Mouse (Mus musculus): ENCODE data around the gene Cldn9. TPM values are rescaled to one million over a fixed set of nuclear protein-coding genes. Genes with fewer than 3 reads are reported as not detected.

Cldn9 gene
- 1.4 TPM in 2 replicates for polyA plus RNA-seq (2015; fragmentation: Nextera tagmentation; extraction: Ambion mirVana)

DNA sequence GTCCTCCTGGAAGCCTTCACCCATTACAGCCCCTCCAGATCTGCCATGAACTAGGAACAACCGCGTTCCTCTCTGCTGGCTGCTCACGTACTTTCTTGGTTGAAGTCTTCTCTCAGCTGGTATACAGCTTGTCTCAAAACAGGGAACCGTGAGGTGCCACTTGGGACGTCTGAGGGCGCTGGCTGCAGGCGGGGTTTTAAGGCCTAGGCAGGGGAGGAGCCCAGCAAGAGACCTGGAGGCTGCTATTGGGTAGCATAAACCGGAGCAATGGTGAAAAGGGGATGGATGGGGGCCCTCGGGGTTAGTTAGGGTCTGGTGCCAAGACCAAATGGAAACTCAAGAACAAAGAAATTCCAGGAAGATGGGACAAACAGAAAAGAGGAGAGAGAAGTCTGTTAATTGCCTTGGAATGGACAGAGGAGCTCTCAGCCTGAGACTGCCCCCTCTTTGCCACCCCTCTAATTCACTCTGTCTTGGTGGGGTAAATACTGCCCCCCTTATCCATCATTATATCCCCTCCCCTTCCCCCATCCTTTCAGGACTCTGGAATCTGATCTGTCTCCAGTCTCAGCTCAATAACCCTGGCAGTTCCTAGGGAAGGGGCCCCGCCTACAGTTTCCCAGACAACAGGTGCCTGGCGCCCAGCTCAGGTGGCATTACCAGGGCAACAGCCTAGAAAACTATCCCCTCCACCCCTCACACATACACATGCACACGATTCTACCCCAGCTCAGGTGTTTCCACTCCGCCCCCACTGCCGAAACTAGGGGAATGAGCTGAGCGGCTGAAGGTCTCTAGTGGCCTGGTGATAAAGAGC lies at the start of gene Cldn9:
Gene Cldn9 (minus strand): TSS at position 171 of the 817 bp plus-strand sequence.
- ATAC-seq: no peak
- H3K4me1 ChIP-seq (replicated peaks; ENCODE audit: control insufficient read depth, insufficient read depth, low read length): peaks cover 9% of the 10 kb centered on the region
- 14% methylated on average over 15 of the region's 15 CpGs for WGBS
- no peak within 1 kb of the TSS for H3K4me2 ChIP-seq (ENCODE audit: low read length)
- H3K9me3 ChIP-seq (ENCODE audit: control insufficient read depth, low read length): no peaks in the 10 kb centered on the region
- H3K4me3 ChIP-seq (replicated peaks; ENCODE audit: low read length): no peak within 1 kb of the TSS
- no peaks in the 10 kb centered on the region for H3K36me3 ChIP-seq (ENCODE audit: control insufficient read depth, insufficient read depth)
- H3K27ac ChIP-seq (ENCODE audit: low read length): no peak within 1 kb of the TSS
- H3K9ac ChIP-seq (replicated peaks; ENCODE audit: low read depth, low read length): no peak within 1 kb of the TSS
- peaks cover 26% of the 10 kb centered on the region for H3K27me3 ChIP-seq (replicated peaks; ENCODE audit: control insufficient read depth, insufficient read depth, low read length)

- H3K27ac ChIP-seq (ENCODE audit: low read length): no peak overlapping the region
- H3K9me3 ChIP-seq (ENCODE audit: control insufficient read depth, low read length): no peaks in the 10 kb centered on the region
- H3K9ac ChIP-seq (replicated peaks; ENCODE audit: low read depth, low read length): no peak overlapping the region
- H3K4me1 ChIP-seq (replicated peaks; ENCODE audit: control insufficient read depth, insufficient read depth, low read length): peaks cover 6% of the 10 kb centered on the region; the same call in 1 of the 2 replicates
- H3K4me2 ChIP-seq (ENCODE audit: low read length): no peak overlapping the region
- 52% methylated on average over 1 of the region's 1 CpGs for WGBS
- no peak for ATAC-seq
- no peak overlapping the region for H3K4me3 ChIP-seq (replicated peaks; ENCODE audit: low read length)
- H3K27me3 ChIP-seq (replicated peaks; ENCODE audit: control insufficient read depth, insufficient read depth, low read length): no peaks in the 10 kb centered on the region
- H3K36me3 ChIP-seq (ENCODE audit: control insufficient read depth, insufficient read depth): no peaks in the 10 kb centered on the region
Observed at GRCm38 (mm10) chr17:23730441-23730840, 46.6 kb upstream of the Cldn9 start.

- Histone ChIP-seq H3K27me3 (replicated peaks; ENCODE audit: control insufficient read depth, insufficient read depth, low read length) (no peaks in the 10 kb centered on the region), H3K4me3 (replicated peaks; ENCODE audit: low read length) (peak overlapping the region; percentile 65), H3K27ac (ENCODE audit: low read length) (peak overlapping the region; percentile 34; the same call in 1 of the 2 replicates), H3K36me3 (ENCODE audit: control insufficient read depth, insufficient read depth) (no peaks in the 10 kb centered on the region), H3K4me2 (ENCODE audit: low read length) (peak overlapping the region; percentile 82), H3K9ac (replicated peaks; ENCODE audit: low read depth, low read length) (peak overlapping the region; percentile 55), H3K9me3 (ENCODE audit: control insufficient read depth, low read length) (no peaks in the 10 kb centered on the region), H3K4me1 (replicated peaks; ENCODE audit: control insufficient read depth, insufficient read depth, low read length) (peaks cover 6% of the 10 kb centered on the region; the same call in 1 of the 2 replicates)
- 1% methylated on average over 20 of the region's 20 CpGs for WGBS
- ATAC-seq: peak; percentile 78
Observed at GRCm38 (mm10) chr17:23726758-23727142, 42.9 kb upstream of the Cldn9 start.

- Histone ChIP-seq H3K4me1 (replicated peaks; ENCODE audit: control insufficient read depth, insufficient read depth, low read length) (peaks cover 6% of the 10 kb centered on the region; the same call in 1 of the 2 replicates), H3K27me3 (replicated peaks; ENCODE audit: control insufficient read depth, insufficient read depth, low read length) (no peaks in the 10 kb centered on the region), H3K27ac (ENCODE audit: low read length) (peak within 1 kb of the TSS; percentile 34; the same call in 1 of the 2 replicates), H3K4me3 (replicated peaks; ENCODE audit: low read length) (peak within 1 kb of the TSS; percentile 65), H3K9ac (replicated peaks; ENCODE audit: low read depth, low read length) (peak within 1 kb of the TSS; percentile 55), H3K36me3 (ENCODE audit: control insufficient read depth, insufficient read depth) (no peaks in the 10 kb centered on the region), H3K4me2 (ENCODE audit: low read length) (peak within 1 kb of the TSS; percentile 82), H3K9me3 (ENCODE audit: control insufficient read depth, low read length) (no peaks in the 10 kb centered on the region)
- WGBS: 1% methylated on average over 68 of the region's 73 CpGs
- ATAC-seq: peak; percentile 96
Observed at GRCm38 (mm10) chr17:23725999-23726757, 42.4 kb upstream of the Cldn9 start, which contains the start of gene Pkmyt1. Gene Pkmyt1, plus strand, starts transcription at chr17:23726336.

GRCm38 (mm10) chr17:23725477-23725876 lies 41.7 kb upstream of the Cldn9 start:
- no peak overlapping the region for H3K27ac ChIP-seq (ENCODE audit: low read length)
- ATAC-seq: no peak

GRCm38 (mm10) chr17:23722376-23723125 lies 38.7 kb upstream of the Cldn9 start, which contains the start of gene 1520401A03Rik:
Gene 1520401A03Rik, minus strand, starts transcription at chr17:23722783.
- Histone ChIP-seq H3K9ac (replicated peaks; ENCODE audit: low read depth, low read length) (no peak within 1 kb of the TSS), H3K4me2 (ENCODE audit: low read length) (no peak within 1 kb of the TSS), H3K9me3 (ENCODE audit: control insufficient read depth, low read length) (no peaks in the 10 kb centered on the region), H3K27me3 (replicated peaks; ENCODE audit: control insufficient read depth, insufficient read depth, low read length) (no peaks in the 10 kb centered on the region; the same call in 1 of the 2 replicates), H3K36me3 (ENCODE audit: control insufficient read depth, insufficient read depth) (no peaks in the 10 kb centered on the region), H3K27ac (ENCODE audit: low read length) (no peak within 1 kb of the TSS), H3K4me1 (replicated peaks; ENCODE audit: control insufficient read depth, insufficient read depth, low read length) (peaks cover 6% of the 10 kb centered on the region; the same call in 1 of the 2 replicates), H3K4me3 (replicated peaks; ENCODE audit: low read length) (no peak within 1 kb of the TSS)
- 81% methylated on average over 7 of the region's 7 CpGs for WGBS
- ATAC-seq: no peak

More at GRCm38 (mm10) chr17:23725477-23725876, 41.7 kb upstream of the Cldn9 start:
- no peaks in the 10 kb centered on the region for H3K36me3 ChIP-seq (ENCODE audit: control insufficient read depth, insufficient read depth)
- H3K9me3 ChIP-seq (ENCODE audit: control insufficient read depth, low read length): no peaks in the 10 kb centered on the region
- peak overlapping the region; percentile 82 for H3K4me2 ChIP-seq (ENCODE audit: low read length)
- peak overlapping the region; percentile 43 for H3K9ac ChIP-seq (replicated peaks; ENCODE audit: low read depth, low read length)
- H3K4me1 ChIP-seq (replicated peaks; ENCODE audit: control insufficient read depth, insufficient read depth, low read length): peaks cover 6% of the 10 kb centered on the region; the same call in 1 of the 2 replicates
- no peaks in the 10 kb centered on the region for H3K27me3 ChIP-seq (replicated peaks; ENCODE audit: control insufficient read depth, insufficient read depth, low read length)
- H3K4me3 ChIP-seq (replicated peaks; ENCODE audit: low read length): peak overlapping the region; percentile 65
- WGBS: 67% methylated on average over 4 of the region's 4 CpGs

GRCm38 (mm10) chr17:23721886-23722285 lies 38.1 kb upstream of the Cldn9 start:
- Histone ChIP-seq H3K4me1 (replicated peaks; ENCODE audit: control insufficient read depth, insufficient read depth, low read length) (peaks cover 5% of the 10 kb centered on the region; the same call in 1 of the 2 replicates), H3K4me3 (replicated peaks; ENCODE audit: low read length) (no peak overlapping the region), H3K27ac (ENCODE audit: low read length) (no peak overlapping the region), H3K9me3 (ENCODE audit: control insufficient read depth, low read length) (no peaks in the 10 kb centered on the region), H3K4me2 (ENCODE audit: low read length) (no peak overlapping the region), H3K36me3 (ENCODE audit: control insufficient read depth, insufficient read depth) (no peaks in the 10 kb centered on the region), H3K27me3 (replicated peaks; ENCODE audit: control insufficient read depth, insufficient read depth, low read length) (no peaks in the 10 kb centered on the region; the same call in 1 of the 2 replicates), H3K9ac (replicated peaks; ENCODE audit: low read depth, low read length) (no peak overlapping the region)
- WGBS: 86% methylated on average over 2 of the region's 2 CpGs
- ATAC-seq: no peak

DNA sequence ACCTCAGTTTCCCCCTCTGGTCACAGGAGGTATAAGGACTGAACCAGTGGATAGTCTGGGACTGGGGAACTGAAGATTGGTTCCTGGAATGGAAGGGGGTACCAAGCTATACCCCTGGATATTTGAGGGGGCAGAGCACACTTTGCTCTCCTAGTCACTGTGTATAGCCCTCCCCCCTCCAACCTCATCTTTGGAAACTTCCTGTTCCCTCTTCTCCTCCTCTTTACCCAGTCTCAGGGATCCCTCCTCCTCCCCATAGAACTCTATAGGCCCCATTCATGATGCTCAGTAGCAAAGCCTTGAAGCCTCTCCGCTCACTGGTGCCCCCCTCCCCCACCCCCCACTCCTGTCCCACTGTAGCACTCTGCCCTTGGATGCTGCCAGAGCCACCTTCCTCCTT lies 35.6 kb upstream of the Cldn9 start:
- Histone ChIP-seq H3K9ac (replicated peaks; ENCODE audit: low read depth, low read length) (no peak overlapping the region), H3K4me1 (replicated peaks; ENCODE audit: control insufficient read depth, insufficient read depth, low read length) (no peaks in the 10 kb centered on the region), H3K4me2 (ENCODE audit: low read length) (no peak overlapping the region), H3K27ac (ENCODE audit: low read length) (no peak overlapping the region), H3K36me3 (ENCODE audit: control insufficient read depth, insufficient read depth) (no peaks in the 10 kb centered on the region), H3K4me3 (replicated peaks; ENCODE audit: low read length) (no peak overlapping the region), H3K27me3 (replicated peaks; ENCODE audit: control insufficient read depth, insufficient read depth, low read length) (no peaks in the 10 kb centered on the region; the same call in 1 of the 2 replicates), H3K9me3 (ENCODE audit: control insufficient read depth, low read length) (no peaks in the 10 kb centered on the region)
- WGBS: 25% methylated on average over 1 of the region's 1 CpGs
- ATAC-seq: no peak

Data from forebrain, embryonic 16.5 days (tissue).